Mouse (Mus musculus) lung, embryonic 16.5 days (tissue): ENCODE results near the gene Pard6a. TPM values are rescaled to one million over a fixed set of nuclear protein-coding genes. Genes with fewer than 3 reads are reported as not detected.

ENCODE experiments used
- ATAC-seq: fragments of 200-750 bp; cut with Nextera tagmentation; 2 replicates; pipeline ENCODE4 v1.8.0; 2017; ENCODE audit warnings: low read depth, mild to moderate bottlenecking, moderate library complexity
- H3K27ac ChIP-seq: fragments of 300-500 bp; sonication (generic); 2 replicates; pipeline ENCODE4 v1.5.1; 2014; ENCODE audit warnings: mild to moderate bottlenecking, control low read depth, low read length
- H3K27me3 ChIP-seq: fragments of 300-500 bp; sonication (generic); 2 replicates; pipeline ENCODE4 v1.6.1; 2014; ENCODE audit warnings: low read depth, low read length, mixed read lengths; ENCODE audit not compliant: control insufficient read depth, insufficient read depth
- H3K36me3 ChIP-seq: fragments of 300-500 bp; sonication (generic); 2 replicates; pipeline ENCODE4 v1.6.1; 2014; ENCODE audit warnings: low read length; ENCODE audit not compliant: control insufficient read depth, insufficient read depth
- H3K4me1 ChIP-seq: fragments of 300-500 bp; sonication (generic); replicated peaks from 2 replicates; pipeline ENCODE4 v1.6.1; 2014; ENCODE audit warnings: low read length, mixed read lengths; ENCODE audit not compliant: control insufficient read depth, insufficient read depth
- H3K4me2 ChIP-seq: fragments of 300-500 bp; sonication (generic); 2 replicates; pipeline ENCODE4 v1.6.1; 2014; ENCODE audit warnings: low read depth, low read length, control low read depth
- H3K4me3 ChIP-seq: fragments of 300-500 bp; sonication (generic); 2 replicates; pipeline ENCODE4 v1.5.1; 2014; ENCODE audit warnings: mild to moderate bottlenecking, low read length, control low read depth
- H3K9ac ChIP-seq: fragments of 300-500 bp; sonication (generic); 2 replicates; pipeline ENCODE4 v1.6.1; 2014; ENCODE audit warnings: low read length, control low read depth
- H3K9me3 ChIP-seq: fragments of 300-500 bp; sonication (generic); 2 replicates; pipeline ENCODE4 v1.6.1; 2016; ENCODE audit warnings: low read length; ENCODE audit not compliant: control insufficient read depth
- WGBS: fragments of 180-500 bp; shearing (Covaris S2); extraction: QIAGEN DNeasy Blood & Tissue Kit; methylation state at CpG from one replicate; pipeline ENCODE4 v1.1.7; 2014; 5-methylcytosine and 5-hydroxymethylcytosine counted together
- polyA plus RNA-seq: library from polyadenylated mRNA; unstranded; fragments of >200 nt; fragmentation: Nextera tagmentation; extraction: Ambion mirVana; gene quantifications from 2 replicates; pipeline ENCODE4 v1.2.1, GENCODE M21; 2015

Gene Pard6a
- polyA plus RNA-seq, 1 experiment from 2014 or later: 17.6 TPM

DNA sequence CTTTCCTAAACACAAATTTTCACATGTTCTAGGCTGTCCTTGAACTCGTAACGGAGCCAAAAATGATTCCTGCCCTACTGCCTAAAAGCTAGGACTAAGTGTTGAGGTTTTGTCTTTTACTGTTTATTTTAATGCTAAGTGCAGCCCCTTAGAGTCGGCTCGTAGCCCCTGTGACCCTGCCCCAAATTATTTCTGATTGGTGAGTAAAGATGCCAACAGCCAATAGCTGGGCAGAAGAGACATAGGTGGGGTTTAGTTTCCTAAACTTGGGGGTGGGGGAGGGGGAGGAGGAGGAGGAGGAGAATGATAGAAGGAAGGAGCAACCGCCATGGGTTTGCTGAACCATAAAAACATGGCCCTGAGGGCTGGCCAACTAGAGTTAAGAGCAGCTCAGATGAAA lies 24.8 kb downstream of the Pard6a start:
- H3K4me2 ChIP-seq: no peak overlapping the region
- H3K9me3 ChIP-seq: no peaks in the 10 kb centered on the region
- H3K4me3 ChIP-seq: no peak overlapping the region
- ATAC-seq: no peak
- WGBS: 73% methylated on average over 5 of the region's 5 CpGs
- H3K9ac ChIP-seq: no peak overlapping the region
- H3K27ac ChIP-seq: no peak overlapping the region
- H3K27me3 ChIP-seq: no peaks in the 10 kb centered on the region
- peaks cover 5% of the 10 kb centered on the region; the same call in 1 of the 2 replicates for H3K36me3 ChIP-seq
- H3K4me1 ChIP-seq: no peaks in the 10 kb centered on the region

DNA sequence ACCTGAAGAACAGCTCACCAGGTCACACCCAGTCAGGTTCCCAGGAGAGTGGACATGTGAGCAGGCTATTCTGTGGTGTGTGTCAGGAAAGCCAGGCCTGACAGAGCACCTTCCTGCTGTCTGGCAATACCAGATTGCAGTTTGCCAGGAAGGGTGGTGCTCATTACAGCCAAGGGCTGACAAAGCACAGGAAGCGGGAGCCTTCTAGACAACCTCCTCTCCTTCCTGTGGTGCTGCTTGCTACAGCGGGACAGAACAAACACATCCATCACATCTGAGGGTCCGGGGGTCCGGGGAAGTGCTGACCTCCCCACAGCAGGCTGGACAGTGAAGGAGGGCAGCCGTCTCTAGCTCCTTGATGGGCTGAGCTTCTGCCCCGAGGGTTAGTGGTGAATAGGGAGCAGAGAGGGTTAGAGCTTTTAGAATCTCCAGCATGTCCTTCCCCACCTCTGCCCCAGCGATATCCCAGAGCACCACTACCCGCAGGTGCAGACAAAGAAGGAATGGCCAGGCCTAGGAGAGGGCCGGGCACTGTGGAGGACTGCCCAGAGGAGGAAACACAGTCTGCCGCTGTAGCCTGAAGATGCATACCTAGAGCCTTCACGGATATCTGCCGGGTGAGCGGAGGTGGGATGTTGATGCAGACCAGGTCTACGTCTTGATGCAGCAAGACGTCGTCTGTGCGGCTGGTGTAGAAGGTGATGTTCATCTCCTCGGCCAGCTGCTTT lies 26.6 kb downstream of the Pard6a start:
- 65% methylated on average over 18 of the region's 18 CpGs for WGBS
- Histone ChIP-seq H3K4me2 (peak overlapping the region; percentile 9; the same call in 1 of the 2 replicates), H3K4me3 (no peak overlapping the region), H3K4me1 (no peaks in the 10 kb centered on the region), H3K27me3 (no peaks in the 10 kb centered on the region), H3K9ac (no peak overlapping the region; the same call in 1 of the 2 replicates), H3K36me3 (peaks cover 5% of the 10 kb centered on the region; the same call in 1 of the 2 replicates), H3K27ac (peak overlapping the region; percentile 72), H3K9me3 (no peaks in the 10 kb centered on the region)
- peak; percentile 92 for ATAC-seq

DNA sequence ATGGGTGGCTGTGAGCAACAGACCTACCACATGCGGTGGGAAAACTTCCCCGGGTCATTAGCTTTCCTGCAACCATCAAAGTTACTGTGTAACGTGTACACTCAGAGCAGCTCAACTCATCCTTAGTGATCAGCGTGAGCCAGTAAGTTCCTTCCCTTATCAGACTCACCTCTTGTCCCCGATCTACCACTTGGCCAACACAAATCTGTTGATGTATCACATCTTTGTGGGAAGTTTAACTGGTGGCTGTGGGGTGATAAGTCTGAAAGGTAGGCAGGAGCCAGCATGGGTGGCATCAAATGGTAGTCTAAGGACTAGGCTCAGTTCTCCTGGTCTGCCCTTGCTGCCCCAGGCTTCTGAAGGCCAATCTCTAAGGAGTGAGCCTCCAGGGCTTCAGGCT lies 31.2 kb downstream of the Pard6a start:
- no peaks in the 10 kb centered on the region for H3K9me3 ChIP-seq
- WGBS: 85% methylated on average over 5 of the region's 5 CpGs

DNA sequence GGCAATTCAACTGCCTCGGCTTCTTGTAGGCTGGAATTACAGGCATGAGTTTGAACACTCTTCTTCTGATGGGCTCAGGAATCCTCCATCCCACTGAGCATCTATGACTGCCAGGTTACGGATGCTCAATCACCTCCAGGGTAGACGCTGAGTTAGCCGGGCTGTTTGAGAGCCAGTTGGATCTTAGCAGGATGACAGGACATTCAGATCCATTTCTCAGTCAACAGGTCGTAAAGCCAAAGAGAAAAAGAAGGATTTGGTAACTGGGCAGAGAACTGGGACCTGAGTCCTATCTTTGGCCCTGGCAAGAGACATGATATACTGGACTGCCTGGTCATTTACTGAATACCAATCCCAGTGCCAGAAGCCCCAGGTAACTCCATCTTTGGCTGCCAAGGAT lies 38.3 kb downstream of the Pard6a start:
- Histone ChIP-seq H3K27me3 (no peaks in the 10 kb centered on the region), H3K27ac (no peak overlapping the region), H3K4me2 (no peak overlapping the region), H3K9me3 (no peaks in the 10 kb centered on the region), H3K9ac (no peak overlapping the region), H3K36me3 (no peaks in the 10 kb centered on the region), H3K4me1 (no peaks in the 10 kb centered on the region), H3K4me3 (no peak overlapping the region)
- 82% methylated on average over 5 of the region's 5 CpGs for WGBS
- no peak for ATAC-seq

More for the DNA sequence above, 31.2 kb downstream of the Pard6a start:
- no peak overlapping the region for H3K4me3 ChIP-seq
- no peaks in the 10 kb centered on the region for H3K36me3 ChIP-seq
- no peak overlapping the region for H3K4me2 ChIP-seq
- H3K9ac ChIP-seq: no peak overlapping the region
- no peaks in the 10 kb centered on the region for H3K4me1 ChIP-seq
- no peak for ATAC-seq
- no peak overlapping the region for H3K27ac ChIP-seq
- no peaks in the 10 kb centered on the region for H3K27me3 ChIP-seq

DNA sequence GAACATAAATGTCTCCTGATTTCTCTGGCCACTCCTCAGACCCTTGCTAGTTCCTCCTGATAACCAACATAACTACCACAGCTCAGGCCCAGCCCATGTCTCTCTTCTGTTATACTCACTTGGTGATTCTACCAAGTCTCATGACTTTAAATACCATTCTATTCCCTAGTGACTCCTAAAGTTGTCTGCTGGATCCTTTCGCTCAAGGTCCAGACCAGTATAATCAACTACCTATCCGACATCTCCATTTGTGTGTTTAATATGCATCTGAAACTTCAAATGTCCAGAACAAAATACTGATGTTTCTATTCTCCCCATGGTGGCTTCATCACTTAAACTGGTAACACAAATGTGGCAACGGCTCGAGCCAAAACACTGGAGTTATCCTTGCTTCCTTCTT lies 42.4 kb downstream of the Pard6a start:
- Histone ChIP-seq H3K27ac (no peak overlapping the region), H3K27me3 (no peaks in the 10 kb centered on the region), H3K36me3 (no peaks in the 10 kb centered on the region), H3K4me3 (no peak overlapping the region), H3K4me2 (no peak overlapping the region), H3K9me3 (no peaks in the 10 kb centered on the region), H3K4me1 (peaks cover 6% of the 10 kb centered on the region), H3K9ac (no peak overlapping the region)
- WGBS: 80% methylated on average over 4 of the region's 4 CpGs
- ATAC-seq: no peak

DNA sequence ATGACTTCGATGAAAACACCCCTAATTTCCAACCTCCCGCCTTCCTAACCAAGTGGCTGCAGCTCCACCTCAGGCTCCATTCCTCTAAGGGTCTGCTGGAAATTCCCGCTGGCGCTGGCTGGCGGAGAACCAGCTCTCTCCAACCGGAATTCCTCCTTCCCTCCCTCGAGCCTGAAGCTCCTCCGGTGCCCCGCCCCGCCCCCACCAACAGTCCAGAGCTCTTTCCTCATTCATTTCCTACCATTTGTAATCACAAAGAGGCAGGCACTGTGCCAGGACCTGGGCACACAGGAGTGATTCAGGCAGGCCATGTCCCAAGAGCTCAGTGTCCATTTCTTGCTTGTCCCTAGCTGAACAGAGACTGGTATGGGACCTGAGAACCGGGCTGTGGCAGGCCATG lies 49.7 kb downstream of the Pard6a start:
- peak; percentile 82 for ATAC-seq
- peak overlapping the region; percentile 31 for H3K4me3 ChIP-seq
- H3K9ac ChIP-seq: peak overlapping the region; percentile 51

More for the DNA sequence above, 49.7 kb downstream of the Pard6a start:
- Histone ChIP-seq H3K4me2 (peak overlapping the region; percentile 43), H3K27me3 (no peaks in the 10 kb centered on the region), H3K4me1 (peaks cover 23% of the 10 kb centered on the region), H3K9me3 (no peaks in the 10 kb centered on the region), H3K36me3 (no peaks in the 10 kb centered on the region), H3K27ac (peak overlapping the region; percentile 67)
- 9% methylated on average over 11 of the region's 11 CpGs for WGBS

Other genes with a start within 250 kb of the Pard6a start
- 83.3 and 110 TPM in 2 replicates for gene Tppp3, start 229.6 kb upstream of the Pard6a start, polyA plus RNA-seq
- 48.3 and 48.4 TPM in 2 replicates for gene Zdhhc1, start 204.2 kb upstream of the Pard6a start, polyA plus RNA-seq
- 1.6 and 2.2 TPM in 2 replicates for gene Hsd11b2, start 182.4 kb upstream of the Pard6a start, polyA plus RNA-seq
- 87.3 and 93.0 TPM in 2 replicates for gene Atp6v0d1, start 135.1 kb upstream of the Pard6a start, polyA plus RNA-seq
- 33.1 and 36.8 TPM in 2 replicates for gene Ripor1, start 95.9 kb upstream of the Pard6a start, polyA plus RNA-seq
- 112 and 116 TPM in 2 replicates for gene Ctcf, start 64.6 kb upstream of the Pard6a start, polyA plus RNA-seq
- gene Agrp, start 63.8 kb upstream of the Pard6a start, polyA plus RNA-seq: 0.60 TPM in 1 of 2 replicates, not detected in the other
- 0.58 and 0.79 TPM in 2 replicates for gene Carmil2, start 14.9 kb upstream of the Pard6a start, polyA plus RNA-seq
- 69.1 and 71.3 TPM in 2 replicates for gene Acd, start within 50 bp of the Pard6a start, polyA plus RNA-seq
- gene 4933405L10Rik, start 6.5 kb downstream of the Pard6a start, polyA plus RNA-seq: 0.19 TPM in 1 of 2 replicates, not detected in the other
- gene Enkd1, start 7.1 kb downstream of the Pard6a start, polyA plus RNA-seq: 23.0 and 27.0 TPM in 2 replicates
- gene Gfod2, start 57.5 kb downstream of the Pard6a start, polyA plus RNA-seq: 22.4 and 25.3 TPM in 2 replicates
- gene Ranbp10, start 126.2 kb downstream of the Pard6a start, polyA plus RNA-seq: 10.0 and 13.0 TPM in 2 replicates
- gene Tsnaxip1, start 126.6 kb downstream of the Pard6a start, polyA plus RNA-seq: 4.0 and 4.6 TPM in 2 replicates
- gene Cenpt, start 152.1 kb downstream of the Pard6a start, polyA plus RNA-seq: 41.2 and 42.7 TPM in 2 replicates
- 55.2 and 56.0 TPM in 2 replicates for gene Thap11, start 154.0 kb downstream of the Pard6a start, polyA plus RNA-seq
- gene Nutf2, start 159.4 kb downstream of the Pard6a start, polyA plus RNA-seq: 179 and 215 TPM in 2 replicates
- gene Edc4, start 179.7 kb downstream of the Pard6a start, polyA plus RNA-seq: 50.2 and 51.8 TPM in 2 replicates
- 0.39 and 0.62 TPM in 2 replicates for gene Nrn1l, start 192.4 kb downstream of the Pard6a start, polyA plus RNA-seq
- 34.0 and 34.9 TPM in 2 replicates for gene Pskh1, start 199.3 kb downstream of the Pard6a start, polyA plus RNA-seq
- 0.77 and 1.2 TPM in 2 replicates for gene Ctrl, start 232.7 kb downstream of the Pard6a start, polyA plus RNA-seq
- 39.7 and 56.6 TPM in 2 replicates for gene Psmb10, start 237.3 kb downstream of the Pard6a start, polyA plus RNA-seq
- 1.6 and 2.8 TPM in 2 replicates for gene Lcat, start 242.2 kb downstream of the Pard6a start, polyA plus RNA-seq